Mouse (Mus musculus): ENCODE measurements at regions not wholly inside any gene's neighbourhood (a gene's known extent, or its start where the extent isn't known, plus 50 kb on each side); places are given as distances from the start of the nearest gene placed in this dataset.

- Histone ChIP-seq H3K9ac (no peak overlapping the region), H3K4me2 (replicated peaks) (no peak overlapping the region), H3K4me1 (peaks cover 10% of the 10 kb centered on the region), H3K27ac (replicated peaks) (no peak overlapping the region), H3K36me3 (no peaks in the 10 kb centered on the region), H3K27me3 (no peaks in the 10 kb centered on the region), H3K9me3 (replicated peaks) (no peaks in the 10 kb centered on the region), H3K4me3 (replicated peaks) (no peak overlapping the region)
- ATAC-seq (ENCODE audit: insufficient number of reproducible peaks, low FRiP score, low TSS enrichment, low read depth): no peak; the same call in 1 of the 2 replicates
- WGBS: 33% methylated on average over 6 of the region's 6 CpGs
Observed at GRCm38 (mm10) chr11:114523444-114524238, 144.7 kb upstream of the Rpl38 start.

DNA sequence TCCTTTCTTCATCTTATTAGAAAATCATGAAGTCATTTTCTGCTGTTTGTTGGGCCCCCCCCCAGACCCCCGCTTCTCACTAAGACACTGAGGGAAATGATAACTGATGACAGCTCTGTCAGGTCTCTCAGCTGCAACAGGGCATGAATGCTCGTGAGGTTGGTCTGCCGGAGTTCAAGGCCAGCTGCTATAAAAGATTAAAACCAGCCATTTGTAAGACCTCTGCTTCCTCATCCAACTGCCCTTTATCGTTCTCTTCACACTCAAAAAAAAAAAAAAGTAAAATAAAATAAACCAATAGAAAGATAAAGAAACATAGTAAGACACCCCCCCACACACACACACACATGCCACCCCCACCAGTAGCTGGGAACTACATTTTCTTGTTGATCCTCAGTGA, 153.0 kb upstream of the Rpl38 start:
- Histone ChIP-seq H3K4me2 (replicated peaks) (no peak overlapping the region), H3K9ac (no peak overlapping the region), H3K9me3 (replicated peaks) (no peaks in the 10 kb centered on the region), H3K4me3 (replicated peaks) (no peak overlapping the region), H3K4me1 (peaks cover 16% of the 10 kb centered on the region; the same call in 1 of the 2 replicates), H3K36me3 (no peaks in the 10 kb centered on the region), H3K27ac (replicated peaks) (no peak overlapping the region), H3K27me3 (no peaks in the 10 kb centered on the region)
- ATAC-seq (ENCODE audit: insufficient number of reproducible peaks, low FRiP score, low TSS enrichment, low read depth): no peak
- 51% methylated on average over 4 of the region's 4 CpGs for WGBS

DNA sequence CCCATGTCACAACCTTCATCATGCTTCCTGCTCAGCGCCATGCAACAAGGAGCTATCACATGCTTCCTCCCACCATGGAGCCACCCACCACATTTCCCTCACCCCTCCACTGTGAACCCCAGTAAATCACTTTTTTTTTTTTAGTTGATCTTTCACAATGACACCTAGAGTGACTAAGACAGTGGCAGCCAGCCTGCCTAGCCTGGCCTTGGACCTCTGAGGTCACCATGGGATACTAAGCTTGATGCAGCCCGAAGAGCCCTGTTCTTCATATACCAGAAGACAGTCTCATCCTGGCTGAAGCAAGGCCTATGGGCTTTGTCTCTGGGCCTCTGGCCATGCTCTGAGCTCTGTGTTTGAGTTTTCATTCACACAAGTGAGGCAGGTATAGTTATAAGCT, 154.2 kb upstream of the Rpl38 start:
- 88% methylated on average over 2 of the region's 2 CpGs for WGBS
- no peak overlapping the region for H3K27ac ChIP-seq (replicated peaks)

DNA sequence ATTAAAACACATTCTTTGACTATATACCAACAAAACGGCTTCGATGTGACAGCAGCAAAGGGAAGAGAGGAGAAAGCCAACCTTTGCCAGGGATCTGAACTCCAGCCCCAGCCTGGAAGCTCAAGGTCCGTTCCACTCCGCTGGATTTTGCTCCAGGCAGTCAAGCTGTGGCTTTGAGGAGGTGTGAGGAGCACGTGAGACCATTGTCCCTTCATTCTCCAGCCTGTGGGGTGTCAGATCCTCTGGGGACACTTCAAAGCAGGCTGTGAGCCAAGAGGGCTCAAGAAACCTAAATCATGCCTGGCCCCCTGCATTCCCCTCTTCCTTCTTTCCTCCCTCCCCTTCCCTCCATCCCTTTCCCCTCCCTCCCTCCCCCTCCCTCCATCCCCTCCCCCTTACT, 154.9 kb upstream of the Rpl38 start:
- no peaks in the 10 kb centered on the region for H3K27me3 ChIP-seq
- WGBS: 14% methylated on average over 5 of the region's 5 CpGs
- no peak overlapping the region for H3K27ac ChIP-seq (replicated peaks)
- peaks cover 16% of the 10 kb centered on the region; the same call in 1 of the 2 replicates for H3K4me1 ChIP-seq
- H3K9ac ChIP-seq: no peak overlapping the region
- no peak overlapping the region for H3K4me3 ChIP-seq (replicated peaks)
- H3K4me2 ChIP-seq (replicated peaks): no peak overlapping the region
- ATAC-seq (ENCODE audit: insufficient number of reproducible peaks, low FRiP score, low TSS enrichment, low read depth): no peak
- no peaks in the 10 kb centered on the region for H3K36me3 ChIP-seq
- no peaks in the 10 kb centered on the region for H3K9me3 ChIP-seq (replicated peaks)

More for the DNA sequence above, 154.2 kb upstream of the Rpl38 start:
- ATAC-seq (ENCODE audit: insufficient number of reproducible peaks, low FRiP score, low TSS enrichment, low read depth): no peak
- Histone ChIP-seq H3K36me3 (no peaks in the 10 kb centered on the region), H3K9ac (no peak overlapping the region), H3K4me2 (replicated peaks) (no peak overlapping the region), H3K4me1 (peaks cover 16% of the 10 kb centered on the region; the same call in 1 of the 2 replicates), H3K9me3 (replicated peaks) (no peaks in the 10 kb centered on the region), H3K4me3 (replicated peaks) (no peak overlapping the region), H3K27me3 (no peaks in the 10 kb centered on the region)

- ATAC-seq (ENCODE audit: insufficient number of reproducible peaks, low FRiP score, low TSS enrichment, low read depth): peak; percentile 51; the same call in 1 of the 2 replicates
- Histone ChIP-seq H3K9ac (no peak overlapping the region), H3K27ac (replicated peaks) (no peak overlapping the region), H3K9me3 (replicated peaks) (no peaks in the 10 kb centered on the region), H3K27me3 (no peaks in the 10 kb centered on the region), H3K4me2 (replicated peaks) (no peak overlapping the region), H3K36me3 (no peaks in the 10 kb centered on the region), H3K4me3 (replicated peaks) (no peak overlapping the region), H3K4me1 (peaks cover 16% of the 10 kb centered on the region; the same call in 1 of the 2 replicates)
- 5% methylated on average over 5 of the region's 5 CpGs for WGBS
Observed at GRCm38 (mm10) chr11:114511994-114512393, 156.3 kb upstream of the Rpl38 start.

- Histone ChIP-seq H3K9ac (no peak overlapping the region), H3K4me1 (no peaks in the 10 kb centered on the region), H3K36me3 (no peaks in the 10 kb centered on the region), H3K27ac (replicated peaks) (no peak overlapping the region), H3K27me3 (no peaks in the 10 kb centered on the region), H3K9me3 (replicated peaks) (no peaks in the 10 kb centered on the region), H3K4me2 (replicated peaks) (no peak overlapping the region), H3K4me3 (replicated peaks) (no peak overlapping the region)
- no peak for ATAC-seq (ENCODE audit: insufficient number of reproducible peaks, low FRiP score, low TSS enrichment, low read depth)
- 29% methylated on average over 5 of the region's 5 CpGs for WGBS
Observed at GRCm38 (mm10) chr11:114502562-114502961, 165.8 kb upstream of the Rpl38 start.

DNA sequence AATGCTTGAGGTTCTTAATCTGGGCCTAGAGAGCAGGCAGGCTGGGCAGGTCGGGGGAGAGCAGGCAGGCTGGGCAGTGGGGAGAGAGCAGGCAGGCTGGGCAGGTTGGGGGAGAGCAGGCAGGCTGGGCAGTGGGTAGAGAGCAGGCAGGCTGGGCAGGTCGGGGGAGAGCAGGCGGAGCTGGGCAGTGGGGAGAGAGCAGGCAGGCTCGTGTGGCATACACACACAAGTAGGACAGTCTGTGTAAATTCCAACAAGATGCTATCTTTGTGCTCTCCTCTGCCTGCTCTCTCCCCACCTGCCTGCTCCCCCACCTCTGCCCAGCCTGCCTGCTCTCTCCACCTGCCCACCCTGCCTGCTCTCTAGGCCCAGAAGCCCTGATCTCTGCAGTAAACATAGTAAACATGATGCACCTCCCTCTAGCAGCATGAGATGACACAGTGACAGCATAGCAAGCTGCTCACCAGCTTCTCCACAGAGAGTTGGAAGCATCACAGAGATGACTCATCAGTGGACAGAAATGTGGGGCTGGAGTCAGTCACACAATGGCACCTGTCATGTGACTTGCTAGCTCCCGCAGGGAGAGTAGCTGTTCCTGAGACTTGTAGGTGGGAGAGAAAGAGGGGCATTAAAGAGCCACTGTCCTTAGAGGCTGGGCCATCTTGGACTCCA, 166.3 kb upstream of the Rpl38 start:
- Histone ChIP-seq H3K9ac (no peak overlapping the region), H3K27me3 (no peaks in the 10 kb centered on the region), H3K27ac (replicated peaks) (no peak overlapping the region), H3K36me3 (no peaks in the 10 kb centered on the region), H3K4me1 (no peaks in the 10 kb centered on the region), H3K4me2 (replicated peaks) (no peak overlapping the region), H3K4me3 (replicated peaks) (no peak overlapping the region), H3K9me3 (replicated peaks) (no peaks in the 10 kb centered on the region)
- no peak for ATAC-seq (ENCODE audit: insufficient number of reproducible peaks, low FRiP score, low TSS enrichment, low read depth)
- WGBS: 34% methylated on average over 5 of the region's 5 CpGs

GRCm38 (mm10) chr11:114500416-114500815, 167.9 kb upstream of the Rpl38 start:
- Histone ChIP-seq H3K27me3 (no peaks in the 10 kb centered on the region; the same call in 1 of the 2 replicates), H3K9ac (no peak overlapping the region), H3K9me3 (replicated peaks) (no peaks in the 10 kb centered on the region), H3K4me3 (replicated peaks) (no peak overlapping the region), H3K4me1 (peaks cover 8% of the 10 kb centered on the region; the same call in 1 of the 2 replicates), H3K27ac (replicated peaks) (no peak overlapping the region), H3K36me3 (no peaks in the 10 kb centered on the region), H3K4me2 (replicated peaks) (no peak overlapping the region)
- ATAC-seq (ENCODE audit: insufficient number of reproducible peaks, low FRiP score, low TSS enrichment, low read depth): no peak
- 72% methylated on average over 7 of the region's 7 CpGs for WGBS

- Histone ChIP-seq H3K9ac (no peak overlapping the region), H3K9me3 (replicated peaks) (no peaks in the 10 kb centered on the region), H3K4me1 (peaks cover 9% of the 10 kb centered on the region; the same call in 1 of the 2 replicates), H3K4me3 (replicated peaks) (no peak overlapping the region), H3K36me3 (no peaks in the 10 kb centered on the region), H3K4me2 (replicated peaks) (no peak overlapping the region), H3K27me3 (no peaks in the 10 kb centered on the region; the same call in 1 of the 2 replicates), H3K27ac (replicated peaks) (no peak overlapping the region)
- no peak for ATAC-seq (ENCODE audit: insufficient number of reproducible peaks, low FRiP score, low TSS enrichment, low read depth)
- 63% methylated on average over 12 of the region's 12 CpGs for WGBS
Observed at GRCm38 (mm10) chr11:114499665-114500064, 168.7 kb upstream of the Rpl38 start.

GRCm38 (mm10) chr11:114495520-114495921, 172.8 kb upstream of the Rpl38 start:
- Histone ChIP-seq H3K36me3 (no peaks in the 10 kb centered on the region), H3K9me3 (replicated peaks) (no peaks in the 10 kb centered on the region), H3K4me2 (replicated peaks) (no peak overlapping the region), H3K9ac (no peak overlapping the region), H3K27me3 (peaks cover 8% of the 10 kb centered on the region), H3K4me1 (peaks cover 9% of the 10 kb centered on the region; the same call in 1 of the 2 replicates), H3K4me3 (replicated peaks) (no peak overlapping the region), H3K27ac (replicated peaks) (no peak overlapping the region)
- no peak for ATAC-seq (ENCODE audit: insufficient number of reproducible peaks, low FRiP score, low TSS enrichment, low read depth)
- WGBS: 47% methylated on average over 5 of the region's 5 CpGs

DNA sequence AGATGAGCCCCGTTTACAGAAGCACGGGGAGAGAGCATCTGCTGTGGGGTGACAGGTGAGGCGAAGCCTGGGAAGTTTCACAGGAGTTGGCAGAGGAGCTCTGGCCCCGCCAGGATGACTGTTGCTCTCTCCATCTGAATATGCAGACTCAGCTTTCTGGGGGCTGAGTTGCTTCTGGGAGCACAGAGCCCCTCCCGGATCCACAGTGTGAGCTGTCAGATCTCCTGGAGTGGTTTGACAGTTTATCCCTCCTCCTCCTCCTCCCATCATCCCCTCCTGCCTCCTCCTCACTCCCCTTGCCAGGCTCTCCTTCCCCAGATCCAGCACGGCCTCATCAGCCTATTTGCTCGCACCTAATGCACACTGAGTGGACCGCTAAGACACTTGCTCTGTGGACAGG, 181.9 kb upstream of the Rpl38 start:
- Histone ChIP-seq H3K9ac (no peak overlapping the region), H3K4me2 (replicated peaks) (no peak overlapping the region), H3K4me1 (peaks cover 17% of the 10 kb centered on the region; the same call in 1 of the 2 replicates), H3K9me3 (replicated peaks) (no peaks in the 10 kb centered on the region), H3K27ac (replicated peaks) (no peak overlapping the region), H3K36me3 (no peaks in the 10 kb centered on the region), H3K27me3 (0 out of 2 replicates have a peak, but pooled peaks cover 8% of the 10 kb centered on the region), H3K4me3 (replicated peaks) (no peak overlapping the region)
- no peak for ATAC-seq (ENCODE audit: insufficient number of reproducible peaks, low FRiP score, low TSS enrichment, low read depth)
- WGBS: 35% methylated on average over 8 of the region's 8 CpGs

Measured in embryonic facial prominence, embryonic 15.5 days (tissue).